Mouse (Mus musculus) kidney, adult 2 months (tissue): ENCODE measurements at regions not wholly inside any gene's neighbourhood (a gene's known extent, or its start where the extent isn't known, plus 50 kb on each side); places are given as distances from the start of the nearest gene placed in this dataset.
"Not testable (repeated sequence)": the region's sequence is repeated elsewhere in the genome, so short reads cannot be mapped to it uniquely, and the experiment has no call there.

Experiments used
- CTCF ChIP-seq: fragments of 200-500 bp; conservative IDR thresholded peaks from 2 replicates; pipeline ENCODE4 v1.5.1; 2011; ENCODE audit warnings: low read depth, mild to moderate bottlenecking, control low read depth, low read length, moderate library complexity, mixed read lengths; ENCODE audit not compliant: insufficient read depth, insufficient read length
- POLR2A ChIP-seq: fragments of 200-500 bp; IDR thresholded peaks from one replicate; pipeline ENCODE4 v1.6.1; 2011; ENCODE audit warnings: low read depth, low read length, control low read depth

GRCm38 (mm10) chr12:77086931-77087330, 124.9 kb upstream of the Max start:
- not testable (repeated sequence) for TF ChIP-seq POLR2A, CTCF
